Mouse (Mus musculus): ENCODE measurements around the gene Eif2ak3. TPM values are rescaled to one million over a fixed set of nuclear protein-coding genes. Genes with fewer than 3 reads are reported as not detected.

Gene Eif2ak3
- 10.5 and 12.4 TPM in 2 replicates for polyA plus RNA-seq (2014; fragmentation: Nextera tagmentation; extraction: Ambion mirVana)

DNA sequence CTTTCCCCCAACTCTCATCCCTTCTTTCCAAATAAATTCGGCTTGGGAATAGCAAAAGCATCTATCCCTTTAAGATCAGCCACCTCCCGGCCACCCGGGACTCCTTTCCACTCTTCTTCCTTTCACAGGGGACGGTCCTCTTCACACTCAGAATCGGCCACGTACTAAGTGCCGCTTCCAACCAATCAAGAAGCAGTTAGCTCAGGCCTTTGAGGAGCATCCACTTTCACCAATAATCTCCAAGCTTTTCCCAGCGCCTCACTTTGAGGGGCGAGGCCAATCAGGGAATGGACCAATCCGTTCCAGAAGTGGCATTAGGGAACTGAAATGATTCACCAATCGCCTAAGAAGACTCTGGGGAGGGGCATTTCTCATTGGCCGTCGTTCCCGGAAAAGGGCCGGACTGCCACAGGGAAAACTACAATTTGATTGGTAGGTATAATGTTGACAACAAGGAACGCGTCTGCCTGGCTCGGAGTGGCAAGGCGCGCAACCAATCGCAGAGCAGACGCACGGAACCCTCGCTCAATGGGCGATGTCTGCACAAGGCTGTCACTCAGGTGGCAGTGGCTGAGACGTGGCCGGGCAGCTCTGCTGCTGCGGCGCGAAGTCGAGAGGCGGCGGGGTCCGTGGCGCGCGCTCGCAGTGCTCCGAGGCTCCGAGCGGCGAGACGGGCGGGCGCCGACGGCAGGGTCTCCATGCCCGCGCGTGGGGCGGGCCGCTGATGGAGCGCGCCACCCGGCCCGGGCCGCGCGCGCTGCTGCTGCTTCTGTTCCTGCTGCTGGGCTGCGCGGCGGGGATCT is at the start of gene Eif2ak3:
TSS of gene Eif2ak3 (plus strand) at position 514 of the 803 bp plus-strand sequence.
- Histone ChIP-seq H3K36me3 (ENCODE audit: control insufficient read depth, insufficient read depth, low read length) (no peaks in the 10 kb centered on the region), H3K4me1 (replicated peaks; ENCODE audit: control insufficient read depth, insufficient read depth, low read length) (no peaks in the 10 kb centered on the region), H3K27me3 (ENCODE audit: control insufficient read depth, insufficient read depth, low read length) (no peaks in the 10 kb centered on the region), H3K27ac (ENCODE audit: low read depth, low read length) (peak within 1 kb of the TSS; percentile 79), H3K4me2 (replicated peaks; ENCODE audit: low read depth, low read length) (peak within 1 kb of the TSS; percentile 72), H3K9me3 (ENCODE audit: control insufficient read depth, low read length) (no peaks in the 10 kb centered on the region), H3K9ac (ENCODE audit: low read depth, low read length) (peak within 1 kb of the TSS; percentile 83), H3K4me3 (ENCODE audit: low read depth, low read length) (peak within 1 kb of the TSS; percentile 93)
- peak; percentile 99 for ATAC-seq (ENCODE audit: low FRiP score)
- peak; percentile 94 for DNase-seq (ENCODE audit: low spot score)
- 0% methylated on average over 50 of the region's 63 CpGs for WGBS

- Histone ChIP-seq H3K36me3 (ENCODE audit: control insufficient read depth, insufficient read depth, low read length) (no peaks in the 10 kb centered on the region), H3K9me3 (ENCODE audit: control insufficient read depth, low read length) (no peaks in the 10 kb centered on the region), H3K9ac (ENCODE audit: low read depth, low read length) (no peak overlapping the region), H3K27me3 (ENCODE audit: control insufficient read depth, insufficient read depth, low read length) (no peaks in the 10 kb centered on the region), H3K4me1 (replicated peaks; ENCODE audit: control insufficient read depth, insufficient read depth, low read length) (no peaks in the 10 kb centered on the region), H3K27ac (ENCODE audit: low read depth, low read length) (no peak overlapping the region), H3K4me3 (ENCODE audit: low read depth, low read length) (no peak overlapping the region), H3K4me2 (replicated peaks; ENCODE audit: low read depth, low read length) (no peak overlapping the region)
- DNase-seq (ENCODE audit: low spot score) (no peak), ATAC-seq (ENCODE audit: low FRiP score) (no peak)
- WGBS = 84% methylated on average over 6 of the region's 6 CpGs
Measured at GRCm38 (mm10) chr6:70796940-70797339, 47.4 kb upstream of the Eif2ak3 start.

- no peaks in the 10 kb centered on the region for H3K27me3 ChIP-seq (ENCODE audit: control insufficient read depth, insufficient read depth, low read length)
- ATAC-seq (ENCODE audit: low FRiP score) (peak; percentile 75), DNase-seq (ENCODE audit: low spot score) (peak; percentile 72)
- H3K4me3 ChIP-seq (ENCODE audit: low read depth, low read length) = no peak overlapping the region
- H3K27ac ChIP-seq (ENCODE audit: low read depth, low read length) = no peak overlapping the region
- no peaks in the 10 kb centered on the region for H3K9me3 ChIP-seq (ENCODE audit: control insufficient read depth, low read length)
- no peak overlapping the region for H3K4me2 ChIP-seq (replicated peaks; ENCODE audit: low read depth, low read length)
- no peak overlapping the region for H3K9ac ChIP-seq (ENCODE audit: low read depth, low read length)
- 27% methylated on average over 9 of the region's 9 CpGs for WGBS
- H3K4me1 ChIP-seq (replicated peaks; ENCODE audit: control insufficient read depth, insufficient read depth, low read length) = no peaks in the 10 kb centered on the region
- H3K36me3 ChIP-seq (ENCODE audit: control insufficient read depth, insufficient read depth, low read length) = no peaks in the 10 kb centered on the region
Measured at GRCm38 (mm10) chr6:70797581-70798251, 46.6 kb upstream of the Eif2ak3 start.

- no peak overlapping the region for H3K9ac ChIP-seq (ENCODE audit: low read depth, low read length)
- 30% methylated on average over 3 of the region's 3 CpGs for WGBS
- H3K36me3 ChIP-seq (ENCODE audit: control insufficient read depth, insufficient read depth, low read length) = no peaks in the 10 kb centered on the region
- no peak overlapping the region for H3K4me3 ChIP-seq (ENCODE audit: low read depth, low read length)
- H3K4me2 ChIP-seq (replicated peaks; ENCODE audit: low read depth, low read length) = no peak overlapping the region
- H3K9me3 ChIP-seq (ENCODE audit: control insufficient read depth, low read length) = no peaks in the 10 kb centered on the region
- peaks cover 4% of the 10 kb centered on the region; the same call in 1 of the 2 replicates for H3K4me1 ChIP-seq (replicated peaks; ENCODE audit: control insufficient read depth, insufficient read depth, low read length)
- H3K27me3 ChIP-seq (ENCODE audit: control insufficient read depth, insufficient read depth, low read length) = no peaks in the 10 kb centered on the region
- H3K27ac ChIP-seq (ENCODE audit: low read depth, low read length) = no peak overlapping the region
- peak; percentile 73 for DNase-seq (ENCODE audit: low spot score)
- peak; percentile 33; the same call in 1 of the 2 replicates for ATAC-seq (ENCODE audit: low FRiP score)
Measured at GRCm38 (mm10) chr6:70804632-70805031, 39.7 kb upstream of the Eif2ak3 start.

GRCm38 (mm10) chr6:70805267-70805666 is 39.0 kb upstream of the Eif2ak3 start:
- H3K4me2 ChIP-seq (replicated peaks; ENCODE audit: low read depth, low read length) = no peak overlapping the region

GRCm38 (mm10) chr6:70805820-70806513 is 38.3 kb upstream of the Eif2ak3 start:
- no peak overlapping the region for H3K4me3 ChIP-seq (ENCODE audit: low read depth, low read length)
- H3K36me3 ChIP-seq (ENCODE audit: control insufficient read depth, insufficient read depth, low read length) = no peaks in the 10 kb centered on the region
- WGBS = 14% methylated on average over 13 of the region's 13 CpGs
- peaks cover 4% of the 10 kb centered on the region; the same call in 1 of the 2 replicates for H3K4me1 ChIP-seq (replicated peaks; ENCODE audit: control insufficient read depth, insufficient read depth, low read length)
- no peaks in the 10 kb centered on the region for H3K27me3 ChIP-seq (ENCODE audit: control insufficient read depth, insufficient read depth, low read length)
- 0 out of 2 replicates have a peak overlapping the region, but pooled peaks have one; percentile 3 for H3K4me2 ChIP-seq (replicated peaks; ENCODE audit: low read depth, low read length)
- ATAC-seq (ENCODE audit: low FRiP score) = peak; percentile 81
- peak; percentile 90 for DNase-seq (ENCODE audit: low spot score)
- no peak overlapping the region for H3K9ac ChIP-seq (ENCODE audit: low read depth, low read length)
- H3K9me3 ChIP-seq (ENCODE audit: control insufficient read depth, low read length) = no peaks in the 10 kb centered on the region
- H3K27ac ChIP-seq (ENCODE audit: low read depth, low read length) = no peak overlapping the region

More at GRCm38 (mm10) chr6:70805267-70805666, 39.0 kb upstream of the Eif2ak3 start:
- Histone ChIP-seq H3K9ac (ENCODE audit: low read depth, low read length) (no peak overlapping the region), H3K9me3 (ENCODE audit: control insufficient read depth, low read length) (no peaks in the 10 kb centered on the region), H3K27me3 (ENCODE audit: control insufficient read depth, insufficient read depth, low read length) (no peaks in the 10 kb centered on the region), H3K27ac (ENCODE audit: low read depth, low read length) (no peak overlapping the region), H3K4me3 (ENCODE audit: low read depth, low read length) (no peak overlapping the region), H3K36me3 (ENCODE audit: control insufficient read depth, insufficient read depth, low read length) (no peaks in the 10 kb centered on the region), H3K4me1 (replicated peaks; ENCODE audit: control insufficient read depth, insufficient read depth, low read length) (peaks cover 4% of the 10 kb centered on the region; the same call in 1 of the 2 replicates)
- WGBS = 13% methylated on average over 7 of the region's 7 CpGs
- peak; percentile 59 for ATAC-seq (ENCODE audit: low FRiP score)
- DNase-seq (ENCODE audit: low spot score) = peak; percentile 77

DNA sequence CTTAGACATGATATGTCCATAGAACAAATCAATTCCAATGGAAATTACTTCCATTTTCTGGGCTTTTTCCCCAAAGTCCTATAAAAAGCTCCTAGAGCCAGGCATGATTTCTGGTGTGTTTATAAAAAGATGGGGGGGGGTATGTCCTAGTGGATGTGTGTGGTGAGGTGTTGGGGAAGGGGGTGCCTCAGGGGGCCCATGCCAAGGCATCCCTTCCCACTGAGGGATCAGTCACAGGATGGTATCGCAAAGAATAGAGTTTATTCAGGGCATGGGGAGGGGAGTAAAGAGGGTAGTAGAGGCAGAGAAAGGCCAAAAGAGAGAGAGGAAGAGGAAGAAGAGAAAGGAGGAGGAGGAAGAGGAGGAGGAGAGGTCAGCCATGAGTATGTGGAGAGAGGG is 37.8 kb upstream of the Eif2ak3 start:
- H3K27ac ChIP-seq (ENCODE audit: low read depth, low read length) = no peak overlapping the region
- no peak for DNase-seq (ENCODE audit: low spot score)
- no peak overlapping the region for H3K4me3 ChIP-seq (ENCODE audit: low read depth, low read length)
- H3K4me2 ChIP-seq (replicated peaks; ENCODE audit: low read depth, low read length) = no peak overlapping the region
- H3K9ac ChIP-seq (ENCODE audit: low read depth, low read length) = no peak overlapping the region
- H3K4me1 ChIP-seq (replicated peaks; ENCODE audit: control insufficient read depth, insufficient read depth, low read length) = peaks cover 4% of the 10 kb centered on the region; the same call in 1 of the 2 replicates
- peak; percentile 23; the same call in 1 of the 2 replicates for ATAC-seq (ENCODE audit: low FRiP score)
- H3K27me3 ChIP-seq (ENCODE audit: control insufficient read depth, insufficient read depth, low read length) = no peaks in the 10 kb centered on the region
- no peaks in the 10 kb centered on the region for H3K9me3 ChIP-seq (ENCODE audit: control insufficient read depth, low read length)
- WGBS = 44% methylated on average over 1 of the region's 1 CpGs
- no peaks in the 10 kb centered on the region for H3K36me3 ChIP-seq (ENCODE audit: control insufficient read depth, insufficient read depth, low read length)

DNA sequence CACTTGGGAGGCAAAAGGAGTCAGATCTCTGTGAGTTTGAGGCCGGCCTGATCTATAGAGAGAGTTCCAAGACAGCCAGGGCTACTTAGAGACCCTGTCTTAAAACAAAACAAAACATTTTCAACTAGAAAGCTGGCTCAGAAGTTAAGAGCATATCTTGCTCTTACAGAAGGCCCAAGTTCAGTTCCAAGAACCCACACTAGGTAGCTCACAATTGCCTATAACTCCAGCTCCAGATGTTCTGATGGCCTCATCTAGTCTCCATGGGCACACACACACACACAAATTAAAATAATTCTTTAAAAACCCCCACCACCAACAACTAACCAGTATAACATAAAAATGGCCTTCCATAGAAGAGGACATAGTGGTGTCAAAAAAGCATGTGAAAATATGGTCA is 33.8 kb upstream of the Eif2ak3 start:
- Histone ChIP-seq H3K36me3 (ENCODE audit: control insufficient read depth, insufficient read depth, low read length) (no peaks in the 10 kb centered on the region), H3K27me3 (ENCODE audit: control insufficient read depth, insufficient read depth, low read length) (no peaks in the 10 kb centered on the region), H3K27ac (ENCODE audit: low read depth, low read length) (no peak overlapping the region), H3K4me2 (replicated peaks; ENCODE audit: low read depth, low read length) (no peak overlapping the region), H3K9me3 (ENCODE audit: control insufficient read depth, low read length) (no peaks in the 10 kb centered on the region), H3K4me1 (replicated peaks; ENCODE audit: control insufficient read depth, insufficient read depth, low read length) (peaks cover 4% of the 10 kb centered on the region; the same call in 1 of the 2 replicates), H3K4me3 (ENCODE audit: low read depth, low read length) (no peak overlapping the region), H3K9ac (ENCODE audit: low read depth, low read length) (no peak overlapping the region)
- no peak for DNase-seq (ENCODE audit: low spot score)
- WGBS = 81% methylated on average over 1 of the region's 1 CpGs
- no peak for ATAC-seq (ENCODE audit: low FRiP score)
